Mouse (Mus musculus) embryonic fibroblast, embryonic 13.5 days (primary cell): ENCODE data around the gene Scamp1. TPM values are rescaled to one million over a fixed set of nuclear protein-coding genes. Genes with fewer than 3 reads are reported as not detected.

Source experiments
- H3K27ac ChIP-seq: 2 replicates; pipeline ENCODE4 v1.5.1; 2012; ENCODE audit warnings: low read length, control low read depth, inconsistent platforms; ENCODE audit not compliant: insufficient read depth
- H3K4me1 ChIP-seq: 2 replicates; pipeline ENCODE4 v1.6.1; 2011; ENCODE audit warnings: low read length; ENCODE audit not compliant: control insufficient read depth, insufficient read depth
- H3K4me3 ChIP-seq: 2 replicates; pipeline ENCODE4 v1.5.1; 2011; ENCODE audit warnings: mild to moderate bottlenecking, control low read depth, low read length; ENCODE audit not compliant: insufficient read depth
- CTCF ChIP-seq: IDR thresholded peaks from 2 replicates; pipeline ENCODE4 v1.5.1; 2011; ENCODE audit warnings: mild to moderate bottlenecking, control low read depth, low read length, moderate library complexity, borderline replicate concordance; ENCODE audit not compliant: insufficient read depth
- POLR2A ChIP-seq: IDR thresholded peaks from 2 replicates; pipeline ENCODE4 v1.6.1; 2011; ENCODE audit warnings: low read depth, mild to moderate bottlenecking, control low read depth, low read length, moderate library complexity
- polyA plus RNA-seq: library from polyadenylated mRNA; stranded (reverse); fragments of >200 nt; gene quantifications from 2 replicates; pipeline ENCODE4 v1.2.4, GENCODE M21; 2011; ENCODE audit warnings: low read depth; ENCODE audit not compliant: missing spikeins, insufficient read length

The Scamp1 gene
- polyA plus RNA-seq, 1 experiment = 29.0 TPM

GRCm38 (mm10) chr13:94172533-94173310 lies 112.9 kb downstream of the Scamp1 start:
- Histone ChIP-seq H3K4me3 (no peak overlapping the region), H3K27ac (no peak overlapping the region), H3K4me1 (peaks cover 2% of the 10 kb centered on the region; the same call in 1 of the 2 replicates)
- TF ChIP-seq CTCF = no peak
- TF ChIP-seq POLR2A = no peak

GRCm38 (mm10) chr13:94171612-94172011 lies 114.0 kb downstream of the Scamp1 start:
- TF ChIP-seq CTCF (no peak), POLR2A (no peak)
- H3K4me3 ChIP-seq = no peak overlapping the region
- peaks cover 2% of the 10 kb centered on the region; the same call in 1 of the 2 replicates for H3K4me1 ChIP-seq
- H3K27ac ChIP-seq = no peak overlapping the region

DNA sequence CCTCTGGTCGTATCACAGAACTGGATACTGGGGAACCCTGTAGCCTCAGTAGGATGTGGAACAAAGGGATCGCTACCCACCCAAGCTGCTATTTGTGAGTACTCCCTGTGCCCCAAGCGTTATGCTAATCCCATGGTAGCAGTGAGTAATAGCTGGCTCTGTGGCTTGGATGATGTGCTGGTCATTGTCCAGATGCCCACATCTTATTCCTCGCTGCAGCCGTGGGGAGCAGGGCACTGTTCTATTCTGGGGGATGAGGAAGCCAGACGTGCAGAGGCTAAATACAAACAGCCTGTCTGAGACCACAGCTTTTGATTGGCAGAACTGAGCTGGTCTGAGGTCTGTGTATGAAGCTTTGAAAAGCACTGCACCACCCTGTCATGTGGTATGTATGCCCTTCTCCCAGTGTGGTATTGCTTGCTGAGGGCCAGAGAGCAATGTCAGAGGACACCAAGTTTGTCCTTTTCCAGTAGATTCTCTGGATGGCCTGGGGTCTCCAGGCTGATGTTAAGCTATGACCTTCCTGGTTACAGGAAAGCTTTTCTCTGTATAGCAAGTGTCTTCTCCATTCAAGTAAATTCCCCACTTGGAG lies 116.2 kb downstream of the Scamp1 start:
- TF ChIP-seq POLR2A (no peak), CTCF (no peak)
- Histone ChIP-seq H3K4me1 (peaks cover 2% of the 10 kb centered on the region; the same call in 1 of the 2 replicates), H3K4me3 (no peak overlapping the region), H3K27ac (no peak overlapping the region)

DNA sequence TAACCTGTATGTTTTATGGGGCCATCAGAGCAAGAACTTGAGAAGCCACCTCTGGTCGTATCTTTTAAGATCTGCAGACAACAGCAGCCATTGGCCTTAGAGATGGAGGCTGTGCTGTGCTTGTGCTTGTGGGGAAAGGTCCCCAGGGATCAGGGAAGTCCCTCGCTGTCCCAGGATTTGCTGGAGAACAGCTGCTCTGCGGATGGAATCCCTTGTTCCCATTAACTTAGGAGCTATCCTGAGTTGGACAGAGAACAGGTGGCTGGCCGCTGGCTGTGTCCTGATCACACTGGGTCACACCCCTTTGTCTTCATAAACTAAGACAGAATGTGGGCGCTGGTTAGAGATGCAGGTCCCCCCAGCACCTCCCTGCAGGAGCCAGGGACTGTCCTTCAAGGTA lies 117.3 kb downstream of the Scamp1 start:
- Histone ChIP-seq H3K4me3 (no peak overlapping the region), H3K27ac (no peak overlapping the region), H3K4me1 (no peaks in the 10 kb centered on the region)
- TF ChIP-seq CTCF (no peak), POLR2A (no peak)

- Histone ChIP-seq H3K4me1 (no peaks in the 10 kb centered on the region), H3K27ac (no peak overlapping the region), H3K4me3 (no peak overlapping the region)
- TF ChIP-seq POLR2A = no peak
- TF ChIP-seq CTCF = no peak
These were observed 121.2 kb downstream of the Scamp1 start for GRCm38 (mm10) chr13:94164501-94164900.

GRCm38 (mm10) chr13:94159478-94160220 lies 126.0 kb downstream of the Scamp1 start:
- Histone ChIP-seq H3K4me3 (no peak overlapping the region), H3K27ac (no peak overlapping the region), H3K4me1 (peaks cover 13% of the 10 kb centered on the region)
- TF ChIP-seq CTCF (no peak), POLR2A (no peak)

DNA sequence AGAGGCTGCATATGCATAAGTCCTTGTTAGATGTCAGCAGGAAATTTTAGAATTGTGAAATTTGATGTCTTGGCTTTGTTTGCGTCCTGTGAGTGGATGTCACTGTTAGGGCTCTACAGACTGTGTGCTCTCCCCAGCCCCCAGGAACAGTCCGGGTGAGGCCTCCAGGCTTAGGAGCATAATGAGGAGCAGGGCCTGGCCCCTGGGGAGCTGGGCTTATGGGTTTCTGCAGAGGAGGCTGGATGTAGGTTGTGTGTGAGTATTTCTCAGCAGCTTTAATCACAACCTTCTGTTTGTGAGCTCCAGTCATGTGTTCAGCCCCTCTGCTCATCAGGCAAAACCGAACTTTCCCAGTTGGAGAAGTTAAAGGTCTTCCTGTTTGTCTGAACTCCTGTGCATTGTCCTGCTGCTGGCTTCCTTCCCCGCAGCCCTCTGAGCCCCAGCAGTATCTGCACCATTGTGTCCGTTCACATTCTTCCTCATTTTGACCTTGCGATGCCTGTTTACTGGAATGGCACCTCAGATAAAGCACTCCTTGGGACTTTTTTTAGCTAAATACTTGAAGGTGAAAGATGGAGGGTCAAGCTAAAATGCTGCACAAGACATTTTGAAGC lies 126.7 kb downstream of the Scamp1 start:
- H3K4me3 ChIP-seq = no peak overlapping the region
- H3K27ac ChIP-seq = no peak overlapping the region
- H3K4me1 ChIP-seq = peaks cover 14% of the 10 kb centered on the region
- TF ChIP-seq POLR2A = no peak
- no peak for TF ChIP-seq CTCF

- Histone ChIP-seq H3K4me3 (no peak overlapping the region), H3K4me1 (peaks cover 19% of the 10 kb centered on the region), H3K27ac (peak overlapping the region; percentile 91; the same call in 1 of the 2 replicates)
- TF ChIP-seq POLR2A (no peak), CTCF (no peak)
These were observed 129.8 kb downstream of the Scamp1 start for GRCm38 (mm10) chr13:94155657-94156429.
